Mouse (Mus musculus): Measurements from ENCODE around the gene Lef1. TPM values are rescaled to one million over a fixed set of nuclear protein-coding genes. Genes with fewer than 3 reads are reported as not detected.

The Lef1 gene
- polyA plus RNA-seq (2012; ENCODE audit: low replicate concordance), result 1.1 and 7.5 TPM in 2 replicates

DNA sequence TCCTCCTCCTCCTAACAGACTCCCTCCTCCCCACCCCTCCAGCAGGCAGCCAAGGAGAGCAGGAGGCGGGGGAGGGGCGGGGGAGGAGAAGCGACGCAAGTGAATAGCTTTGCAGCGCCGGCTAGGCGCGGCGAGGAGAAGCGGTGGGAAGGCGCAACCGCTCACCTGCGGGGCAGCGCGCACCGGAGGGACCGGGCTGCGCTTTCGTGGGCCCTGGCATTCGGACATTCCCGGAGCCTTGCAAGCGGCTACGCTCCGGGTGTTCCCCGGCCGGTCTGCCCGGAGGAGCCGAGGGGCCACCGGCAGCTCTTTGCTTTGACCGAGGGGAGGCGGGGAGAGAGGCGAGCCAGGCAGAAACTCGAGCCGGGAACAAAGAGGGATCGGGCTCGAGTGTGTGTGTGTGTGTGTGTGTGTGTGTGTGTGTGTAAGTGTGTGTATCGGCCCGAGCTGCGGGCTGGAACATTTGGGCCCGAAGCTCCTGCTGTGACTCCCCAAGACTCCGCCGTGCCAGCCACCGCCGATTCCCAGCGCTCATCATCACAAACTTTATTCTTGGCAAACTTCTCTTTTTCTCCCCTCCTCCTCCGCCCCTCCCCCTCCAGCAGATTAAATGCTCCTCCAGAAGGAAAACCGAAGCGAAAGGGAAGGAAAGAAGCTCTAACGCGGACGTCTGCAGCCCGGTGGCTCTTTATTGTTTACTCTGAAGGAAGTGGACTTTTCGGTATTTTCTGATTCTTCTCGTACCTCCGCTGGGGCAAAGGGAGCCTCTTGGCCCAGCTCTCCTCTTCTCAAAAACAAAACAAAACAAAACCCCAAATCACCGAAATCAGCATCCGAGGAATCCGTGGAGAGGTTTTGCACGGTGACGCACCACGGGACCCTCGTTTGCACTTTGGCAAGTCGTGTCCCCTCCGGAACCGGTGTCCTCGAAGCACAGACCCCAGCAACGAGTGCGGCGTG, at the start of gene Lef1:
TSS of gene Lef1 (plus strand) at position 281 of the 960 bp plus-strand sequence.

DNA sequence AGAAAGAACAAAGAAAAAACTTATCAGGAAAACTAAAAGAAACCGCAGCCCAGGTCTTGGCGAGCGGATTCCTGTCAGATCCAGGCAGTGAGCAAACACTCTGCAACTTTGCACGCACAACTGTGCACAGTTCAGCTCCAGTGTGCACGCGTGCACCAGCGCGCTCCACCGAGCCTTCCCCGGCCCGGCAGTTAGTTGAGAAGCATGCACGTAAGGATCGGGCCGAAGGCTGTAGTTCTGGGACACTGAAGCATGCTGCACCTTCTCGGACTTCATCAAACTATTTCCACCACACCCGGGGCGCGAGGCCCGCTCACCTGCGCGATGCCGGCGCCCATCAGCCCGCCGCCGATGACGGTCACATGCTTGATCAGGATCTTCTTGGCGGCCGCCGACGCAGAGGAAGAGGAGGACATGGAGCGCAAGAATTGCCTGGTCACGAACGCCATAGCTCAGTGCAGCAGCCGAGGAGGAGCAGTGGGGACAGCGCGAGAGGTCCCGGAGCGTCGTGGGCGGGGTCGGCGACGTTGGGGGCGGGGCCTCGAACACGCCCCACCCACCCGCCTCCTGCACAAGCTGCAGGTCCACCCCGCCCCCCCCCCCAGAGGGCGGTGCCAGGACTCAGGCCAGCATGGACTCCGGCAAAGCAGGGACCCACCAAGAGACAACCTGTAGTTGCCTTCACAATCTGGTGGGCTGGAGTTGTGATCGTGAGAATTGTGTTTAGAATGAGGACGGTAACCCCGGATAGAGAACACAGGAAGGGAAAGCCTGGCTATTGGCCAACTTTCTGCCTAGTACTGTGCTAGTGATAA, 161.5 kb downstream of the Lef1 start, which contains the start of gene Hadh:
TSS of gene Hadh (minus strand) at position 543 of the 815 bp plus-strand sequence.

Other genes starting within 250 kb of the Lef1 start
- gene Hadh, start 161.6 kb downstream of the Lef1 start, polyA plus RNA-seq (2012; ENCODE audit: low replicate concordance), result 3.3 and 5.8 TPM in 2 replicates
- not detected in 2 replicates for gene Cyp2u1, start 192.8 kb downstream of the Lef1 start, polyA plus RNA-seq (2012; ENCODE audit: low replicate concordance)

Data from leukemia stem cell, adult 10-12 weeks (primary cell).